Mouse (Mus musculus) hindbrain, embryonic 10.5 days (tissue): ENCODE results near the gene Wdsub1. TPM values are rescaled to one million over a fixed set of nuclear protein-coding genes. Genes with fewer than 3 reads are reported as not detected.
A peak's percentile ranks its signal among the peaks of the same experiment; 100 is the strongest.
"Not testable (repeated sequence)": the region's sequence is repeated elsewhere in the genome, so short reads cannot be mapped to it uniquely, and the experiment has no call there.

Experiments
- DNase-seq: peaks from one replicate; pipeline ENCODE4 v3.0.0-alpha.2; 2017; ENCODE audit warnings: low spot score
- H3K27ac ChIP-seq: fragments of 300-500 bp; sonication (generic); 2 replicates; pipeline ENCODE4 v1.5.1; 2016; ENCODE audit warnings: mild to moderate bottlenecking, moderate library complexity
- H3K27me3 ChIP-seq: fragments of 300-500 bp; sonication (generic); 2 replicates; pipeline ENCODE4 v1.6.1; 2016; ENCODE audit warnings: mild to moderate bottlenecking; ENCODE audit not compliant: poor library complexity, insufficient read depth, severe bottlenecking
- H3K36me3 ChIP-seq: fragments of 300-500 bp; sonication (generic); 2 replicates; pipeline ENCODE4 v1.6.1; 2016; ENCODE audit warnings: mild to moderate bottlenecking, moderate library complexity
- H3K4me1 ChIP-seq: fragments of 300-500 bp; sonication (generic); replicated peaks from 2 replicates; pipeline ENCODE4 v1.6.1; 2016; ENCODE audit warnings: mild to moderate bottlenecking
- H3K4me3 ChIP-seq: fragments of 300-500 bp; sonication (generic); 2 replicates; pipeline ENCODE4 v1.5.1; 2016; ENCODE audit warnings: mild to moderate bottlenecking, moderate library complexity
- H3K9me3 ChIP-seq: fragments of 300-500 bp; sonication (generic); 2 replicates; pipeline ENCODE4 v1.6.1; 2016; ENCODE audit warnings: mild to moderate bottlenecking, moderate library complexity
- WGBS: fragments of 180-500 bp; shearing (Covaris S2); methylation state at CpG from one replicate; pipeline ENCODE4 v1.1.7; 2016; 5-methylcytosine and 5-hydroxymethylcytosine counted together
- polyA plus RNA-seq: library from polyadenylated mRNA; unstranded; fragments of >200 nt; fragmentation: Nextera tagmentation; extraction: Ambion mirVana; gene quantifications from 2 replicates; pipeline ENCODE4 v1.2.1, GENCODE M21; 2016

Wdsub1 gene
- polyA plus RNA-seq, 1 experiment from 2014 or later = 17.4 TPM

DNA sequence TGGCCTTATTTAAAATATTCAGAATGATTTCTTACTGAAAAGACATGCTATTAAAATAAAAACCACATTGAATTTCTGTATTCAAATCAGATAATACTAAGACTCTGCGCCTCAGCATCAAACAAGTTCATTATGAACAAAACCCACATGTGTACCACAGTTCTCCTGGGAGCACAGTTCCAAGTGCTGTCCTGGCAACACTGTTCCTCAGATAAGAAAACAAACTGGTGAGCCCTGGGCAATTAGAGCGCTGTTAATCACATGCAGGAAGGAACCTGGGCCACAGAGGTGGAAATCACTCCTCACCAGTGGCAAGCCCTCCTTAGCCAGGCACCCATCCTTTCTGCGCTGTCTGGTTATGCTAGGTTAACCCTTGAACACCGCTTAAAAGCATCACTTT, 5.1 kb downstream of the Wdsub1 start:
- Histone ChIP-seq H3K27ac (no peak overlapping the region), H3K27me3 (no peaks in the 10 kb centered on the region), H3K36me3 (peaks cover 7% of the 10 kb centered on the region; the same call in 1 of the 2 replicates), H3K4me3 (no peak overlapping the region), H3K4me1 (0 out of 2 replicates have a peak, but pooled peaks cover 6% of the 10 kb centered on the region), H3K9me3 (peaks cover 7% of the 10 kb centered on the region; the same call in 1 of the 2 replicates)
- no peak for DNase-seq
- 87% methylated on average over 4 of the region's 4 CpGs for WGBS

DNA sequence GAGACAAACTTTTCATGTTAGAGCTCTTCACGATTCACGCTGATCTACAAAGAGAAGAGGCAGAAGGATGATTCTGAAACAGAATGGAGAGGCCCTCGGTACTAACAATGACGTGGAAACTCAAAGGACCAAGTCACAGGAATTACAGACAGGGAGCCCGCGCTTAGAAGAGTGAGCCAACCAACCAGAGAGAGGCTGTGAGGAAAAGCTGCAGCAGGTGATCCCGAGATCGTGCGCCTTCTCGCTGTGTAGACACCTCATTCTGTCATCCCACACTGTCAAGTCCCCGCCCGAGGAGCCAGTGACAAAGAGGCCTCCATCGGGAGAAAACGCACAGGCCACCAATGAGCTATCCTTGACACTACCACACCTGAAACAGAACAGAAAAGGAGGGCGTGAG, 5.9 kb downstream of the Wdsub1 start:
- H3K4me3 ChIP-seq = no peak overlapping the region
- H3K36me3 ChIP-seq = peaks cover 12% of the 10 kb centered on the region; the same call in 1 of the 2 replicates
- H3K4me1 ChIP-seq = no peaks in the 10 kb centered on the region
- no peak for DNase-seq
- H3K27ac ChIP-seq = no peak overlapping the region
- no peaks in the 10 kb centered on the region for H3K27me3 ChIP-seq
- WGBS = 88% methylated on average over 15 of the region's 15 CpGs
- H3K9me3 ChIP-seq = peaks cover 7% of the 10 kb centered on the region; the same call in 1 of the 2 replicates

DNA sequence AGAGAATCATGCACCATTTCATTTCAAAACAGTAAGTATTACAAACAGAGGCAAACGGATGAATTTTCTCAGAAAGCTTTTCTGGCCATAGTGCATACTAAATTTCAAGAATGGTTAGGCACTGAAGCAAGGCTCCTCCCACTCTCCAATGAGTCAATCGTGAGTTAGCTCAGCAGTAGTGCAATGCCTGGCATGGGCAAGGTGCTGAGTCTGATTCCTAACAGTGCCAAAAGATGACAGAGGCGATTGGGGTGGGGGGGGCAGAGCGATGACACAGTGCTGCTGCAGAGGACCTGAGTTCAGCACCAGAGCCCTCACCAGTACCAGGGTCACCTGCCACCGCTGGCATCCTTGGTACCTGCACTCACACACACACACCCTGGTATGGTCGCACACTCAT, 11.9 kb downstream of the Wdsub1 start:
- WGBS = 90% methylated on average over 6 of the region's 6 CpGs
- Histone ChIP-seq H3K27me3 (no peaks in the 10 kb centered on the region), H3K4me1 (no peaks in the 10 kb centered on the region), H3K9me3 (no peaks in the 10 kb centered on the region), H3K4me3 (no peak overlapping the region), H3K27ac (no peak overlapping the region), H3K36me3 (0 out of 2 replicates have a peak, but pooled peaks cover 8% of the 10 kb centered on the region)
- no peak for DNase-seq

DNA sequence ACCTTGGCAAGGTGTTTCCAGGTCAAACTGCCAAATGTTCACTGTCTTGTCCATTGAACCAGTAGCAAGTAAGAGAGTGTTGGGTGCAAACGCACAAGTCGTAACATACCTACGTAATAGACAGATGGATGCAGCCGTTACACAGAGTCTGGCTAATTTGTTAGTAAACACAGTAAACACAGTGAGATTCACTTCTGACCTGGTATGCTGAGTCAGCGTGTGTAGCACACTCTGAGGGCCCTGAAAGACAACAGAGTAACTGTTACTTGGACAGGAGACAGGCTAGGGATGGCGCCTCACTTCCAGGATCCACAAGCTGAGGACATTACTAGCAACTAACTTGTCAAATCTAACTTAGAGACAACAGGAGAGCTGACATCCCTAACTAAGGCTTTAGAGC, 19.8 kb downstream of the Wdsub1 start:
- no peak for DNase-seq
- 90% methylated on average over 6 of the region's 6 CpGs for WGBS
- 0 out of 2 replicates have a peak, but pooled peaks cover 4% of the 10 kb centered on the region for H3K27me3 ChIP-seq

DNA sequence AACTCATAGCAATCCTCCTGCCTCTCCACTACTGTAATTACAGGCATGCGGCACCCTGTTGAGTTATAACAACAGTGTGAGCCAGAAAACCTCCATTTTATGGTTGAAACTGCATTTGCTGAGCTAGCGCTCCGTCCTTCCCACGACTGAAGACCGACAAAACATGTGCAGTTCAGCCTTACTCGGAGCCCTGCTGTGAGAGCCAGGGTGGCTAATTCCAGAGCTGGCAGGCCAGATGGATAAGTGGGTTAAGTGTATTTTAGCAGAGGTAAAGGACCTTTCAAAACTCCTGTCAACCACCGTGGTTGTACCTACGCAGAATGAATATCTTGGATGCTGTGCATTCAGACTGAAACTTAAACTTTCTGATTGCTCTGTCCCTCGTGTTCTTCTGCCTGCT, 28.0 kb downstream of the Wdsub1 start:
- Histone ChIP-seq H3K27ac (no peak overlapping the region), H3K4me3 (no peak overlapping the region), H3K9me3 (no peaks in the 10 kb centered on the region), H3K27me3 (no peaks in the 10 kb centered on the region), H3K36me3 (peaks cover 8% of the 10 kb centered on the region), H3K4me1 (peaks cover 9% of the 10 kb centered on the region)
- WGBS = 81% methylated on average over 9 of the region's 9 CpGs
- DNase-seq = no peak

More for the DNA sequence above, 19.8 kb downstream of the Wdsub1 start:
- no peaks in the 10 kb centered on the region for H3K9me3 ChIP-seq
- H3K36me3 ChIP-seq = no peaks in the 10 kb centered on the region
- peaks cover 15% of the 10 kb centered on the region for H3K4me1 ChIP-seq
- H3K27ac ChIP-seq = no peak overlapping the region
- no peak overlapping the region for H3K4me3 ChIP-seq

DNA sequence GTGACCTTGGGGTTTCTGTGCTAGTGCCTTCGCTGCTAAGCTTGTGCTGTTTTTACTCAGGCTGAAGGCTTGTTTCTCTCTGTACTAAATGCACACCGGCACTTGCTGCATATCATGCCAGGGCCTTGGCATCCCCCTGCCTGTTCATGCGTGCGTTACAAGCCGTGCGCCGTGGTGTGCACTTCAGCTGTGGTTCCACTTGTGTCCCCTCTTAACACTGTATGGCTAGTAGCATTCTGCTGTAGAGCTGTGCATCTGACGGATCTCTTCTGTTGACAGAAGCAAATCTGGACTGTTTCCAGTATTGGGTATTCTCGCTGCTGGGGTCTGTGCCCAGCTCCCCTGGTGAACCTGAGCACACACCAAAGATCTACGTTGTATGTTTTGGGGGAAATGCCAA, 28.8 kb downstream of the Wdsub1 start:
- no peak for DNase-seq
- whole genome bisulfite sequencing = 95% methylated on average over 10 of the region's 10 CpGs
- Histone ChIP-seq H3K4me1 (peaks cover 3% of the 10 kb centered on the region), H3K4me3 (no peak overlapping the region), H3K27ac (no peak overlapping the region), H3K9me3 (no peaks in the 10 kb centered on the region), H3K36me3 (peaks cover 8% of the 10 kb centered on the region), H3K27me3 (no peaks in the 10 kb centered on the region)

DNA sequence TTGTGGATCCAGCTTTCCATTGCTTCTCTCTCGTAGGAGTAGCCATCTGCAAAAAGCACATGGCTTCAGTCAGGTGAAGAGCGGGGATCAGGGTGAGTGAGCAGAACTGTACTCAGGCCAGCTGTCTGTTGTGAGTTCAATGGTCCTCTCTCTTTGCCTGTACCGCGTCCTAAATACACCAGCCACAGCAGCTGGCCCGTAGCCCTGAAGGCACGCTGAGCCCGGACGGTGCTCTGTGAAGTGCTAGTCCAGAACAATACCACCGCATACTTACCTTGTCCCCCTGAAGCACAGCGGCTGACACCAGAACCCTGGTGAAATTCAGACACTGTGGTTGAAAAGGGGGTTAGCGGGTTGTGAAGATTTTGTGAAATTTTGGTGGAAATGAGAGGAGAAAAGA, 29.5 kb downstream of the Wdsub1 start:
- DNase-seq = no peak
- WGBS = 83% methylated on average over 11 of the region's 11 CpGs
- Histone ChIP-seq H3K27ac (no peak overlapping the region), H3K4me1 (peaks cover 8% of the 10 kb centered on the region; the same call in 1 of the 2 replicates), H3K36me3 (peaks cover 8% of the 10 kb centered on the region), H3K27me3 (no peaks in the 10 kb centered on the region), H3K9me3 (no peaks in the 10 kb centered on the region), H3K4me3 (no peak overlapping the region)

DNA sequence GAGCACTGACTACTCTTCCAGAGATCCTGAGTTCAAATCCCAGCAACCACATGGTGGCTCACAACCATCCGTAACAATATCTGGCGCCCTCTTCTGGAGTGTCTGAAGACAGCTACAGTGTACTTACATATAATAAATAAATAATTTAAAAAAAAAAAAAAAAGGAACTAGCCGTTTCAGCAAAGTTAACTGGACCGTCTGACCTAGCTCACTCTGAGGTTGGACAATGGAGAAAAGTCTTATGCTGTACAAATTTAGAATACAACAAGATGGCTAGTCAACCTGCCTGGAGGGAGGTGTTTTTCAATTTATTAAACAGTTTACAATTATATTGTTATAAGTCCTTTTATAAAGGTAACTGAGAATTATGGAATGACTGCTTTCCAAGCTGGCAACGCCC, 30.5 kb downstream of the Wdsub1 start:
- DNase-seq, H3K4me1 ChIP-seq: not testable (repeated sequence)
- WGBS = 85% methylated on average over 5 of the region's 5 CpGs

DNA sequence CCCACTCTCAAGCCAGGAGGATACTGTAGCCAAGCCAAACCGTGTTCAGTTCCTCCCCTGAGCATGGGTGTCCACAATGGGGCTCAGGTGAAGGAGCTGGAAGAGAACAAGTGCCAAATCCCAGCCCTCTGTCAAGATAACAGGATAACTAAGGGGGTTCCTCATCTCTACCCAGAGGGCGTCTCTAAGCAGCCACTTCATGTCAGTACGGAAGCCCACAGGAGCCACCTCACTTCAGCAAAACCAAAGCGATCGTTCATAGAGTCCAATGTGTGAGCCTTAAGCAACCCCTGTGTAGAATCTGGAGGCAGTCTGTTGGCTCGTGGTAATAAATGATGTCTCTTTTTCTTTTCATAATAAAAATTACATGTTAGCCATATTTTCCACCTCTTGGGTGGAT, 38.5 kb downstream of the Wdsub1 start:
- peaks cover 32% of the 10 kb centered on the region for H3K4me1 ChIP-seq
- no peaks in the 10 kb centered on the region for H3K9me3 ChIP-seq
- no peak overlapping the region for H3K4me3 ChIP-seq
- no peaks in the 10 kb centered on the region for H3K27me3 ChIP-seq
- peaks cover 19% of the 10 kb centered on the region for H3K36me3 ChIP-seq
- no peak overlapping the region for H3K27ac ChIP-seq
- WGBS = 93% methylated on average over 6 of the region's 6 CpGs
- no peak for DNase-seq

More for the DNA sequence above, 30.5 kb downstream of the Wdsub1 start:
- not testable (repeated sequence) for H3K27me3 ChIP-seq, H3K27ac ChIP-seq, H3K4me3 ChIP-seq, H3K36me3 ChIP-seq, H3K9me3 ChIP-seq

DNA sequence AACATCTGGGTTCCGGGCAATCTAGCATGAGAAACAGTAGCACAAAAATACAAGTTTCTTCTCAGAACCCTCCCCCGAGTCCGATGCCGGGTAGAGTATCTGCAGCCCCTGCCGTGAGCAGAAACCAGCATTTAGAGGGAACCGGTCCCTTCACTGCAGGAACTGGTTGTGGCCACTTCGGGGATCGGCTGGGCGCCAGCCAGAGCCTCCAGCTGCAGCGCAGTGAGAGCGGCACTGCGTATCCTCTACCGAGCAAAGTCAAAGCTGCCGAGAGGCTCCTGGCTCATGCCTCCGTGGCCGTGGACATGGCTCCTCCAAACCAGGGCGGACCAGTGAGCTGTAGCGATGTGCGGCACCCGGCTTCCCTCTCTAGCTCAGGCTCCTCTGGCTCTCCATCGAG, 39.2 kb downstream of the Wdsub1 start:
- peaks cover 26% of the 10 kb centered on the region for H3K4me1 ChIP-seq
- no peak overlapping the region for H3K27ac ChIP-seq
- WGBS = 81% methylated on average over 21 of the region's 21 CpGs
- no peak for DNase-seq
- H3K9me3 ChIP-seq = no peaks in the 10 kb centered on the region
- H3K36me3 ChIP-seq = peaks cover 19% of the 10 kb centered on the region
- H3K4me3 ChIP-seq = no peak overlapping the region
- H3K27me3 ChIP-seq = no peaks in the 10 kb centered on the region

DNA sequence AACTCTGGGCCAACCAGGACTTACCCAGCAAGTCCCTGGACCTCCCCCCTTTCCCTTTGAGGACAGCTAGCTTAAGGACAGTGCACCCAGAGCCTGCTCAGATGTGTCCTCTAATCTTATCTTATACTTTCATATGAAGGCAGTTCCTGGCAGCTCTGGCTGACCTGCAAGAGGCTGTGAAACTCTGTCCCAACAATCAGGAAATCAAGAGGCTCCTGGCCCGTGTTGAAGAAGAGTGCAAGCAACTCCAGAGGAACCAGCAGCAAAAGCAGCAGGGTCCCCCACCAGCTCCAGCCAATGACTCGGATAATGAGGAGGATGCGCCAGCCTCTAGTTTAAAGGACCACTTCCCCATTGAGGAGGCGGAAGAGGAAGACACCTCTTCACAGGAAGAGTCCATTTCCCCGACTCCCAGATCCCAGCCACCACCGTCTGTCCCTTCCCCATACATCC, 39.8 kb downstream of the Wdsub1 start:
- Histone ChIP-seq H3K27me3 (no peaks in the 10 kb centered on the region), H3K27ac (peak overlapping the region; percentile 73; the same call in 1 of the 2 replicates), H3K9me3 (peaks cover 4% of the 10 kb centered on the region; the same call in 1 of the 2 replicates), H3K4me1 (peaks cover 24% of the 10 kb centered on the region), H3K36me3 (peaks cover 25% of the 10 kb centered on the region), H3K4me3 (no peak overlapping the region)
- 81% methylated on average over 6 of the region's 6 CpGs for WGBS
- DNase-seq = no peak

DNA sequence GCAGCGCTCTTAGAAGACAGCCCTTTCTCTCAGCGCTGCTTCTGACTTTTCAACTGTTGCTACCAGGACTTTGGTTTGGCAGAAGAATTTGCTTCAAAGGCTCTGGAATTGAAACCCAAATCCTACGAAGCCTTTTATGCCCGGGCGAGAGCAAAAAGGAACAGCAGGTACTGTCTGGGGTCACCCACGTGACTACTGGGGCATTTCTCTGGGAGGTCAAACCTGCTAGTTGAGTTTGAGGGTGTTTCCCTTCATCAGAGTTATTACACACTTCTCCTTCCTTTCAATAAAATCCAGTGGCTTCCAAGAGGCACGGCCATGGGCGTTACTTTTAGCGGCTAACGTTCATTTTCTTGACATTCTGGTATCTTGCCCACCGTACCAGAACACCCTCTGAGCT, 40.4 kb downstream of the Wdsub1 start:
- H3K36me3 ChIP-seq = peaks cover 31% of the 10 kb centered on the region
- WGBS = 76% methylated on average over 11 of the region's 11 CpGs
- H3K4me3 ChIP-seq = no peak overlapping the region
- peaks cover 24% of the 10 kb centered on the region for H3K4me1 ChIP-seq
- no peaks in the 10 kb centered on the region for H3K27me3 ChIP-seq
- peak overlapping the region; percentile 73 for H3K27ac ChIP-seq
- H3K9me3 ChIP-seq = peaks cover 6% of the 10 kb centered on the region; the same call in 1 of the 2 replicates
- DNase-seq = no peak

DNA sequence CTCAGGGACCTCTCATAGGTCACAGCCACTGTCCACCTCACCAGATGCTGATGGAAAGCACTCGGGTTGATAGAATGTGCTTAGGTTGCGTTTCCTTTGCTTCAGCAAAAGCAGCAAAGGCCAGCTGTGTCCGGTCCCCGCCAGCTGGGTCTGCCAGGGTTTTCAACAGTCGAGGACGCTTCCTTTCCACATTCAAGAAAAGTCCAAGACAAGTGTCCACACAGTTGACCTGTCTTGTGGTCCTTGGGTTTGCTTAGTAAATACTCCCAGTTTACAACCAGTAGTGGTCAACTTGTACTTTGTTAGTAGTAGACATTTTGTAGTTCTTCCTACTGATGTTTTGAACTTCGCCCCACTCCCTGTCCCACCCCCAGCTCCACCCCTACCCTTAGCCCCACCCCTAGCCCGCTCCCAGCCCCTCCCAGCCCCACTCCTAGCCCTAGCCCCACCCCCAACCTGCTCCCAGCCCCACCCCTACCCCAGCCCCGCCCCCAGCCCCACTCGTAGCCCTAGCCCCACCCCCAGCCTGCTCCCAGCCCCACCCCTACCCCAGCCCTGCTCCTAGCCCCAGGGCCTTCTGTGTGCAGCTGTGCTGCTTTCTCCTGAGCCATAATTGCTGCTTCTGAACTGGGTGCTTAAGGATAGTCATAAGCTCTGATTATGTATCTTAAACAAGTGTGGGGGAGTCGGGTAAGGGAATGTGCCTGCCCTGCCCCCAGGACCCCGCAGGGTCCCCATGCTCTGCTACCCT, 41.0 kb downstream of the Wdsub1 start:
- Histone ChIP-seq H3K9me3 (peaks cover 6% of the 10 kb centered on the region; the same call in 1 of the 2 replicates), H3K36me3 (peaks cover 37% of the 10 kb centered on the region), H3K27ac (peak overlapping the region; percentile 73), H3K4me1 (peaks cover 24% of the 10 kb centered on the region), H3K4me3 (no peak overlapping the region), H3K27me3 (no peaks in the 10 kb centered on the region)
- peak; percentile 36 for DNase-seq
- WGBS = 59% methylated on average over 12 of the region's 12 CpGs
